Mouse (Mus musculus) embryonic fibroblast, embryonic 13.5 days (primary cell): ENCODE measurements at regions not wholly inside any gene's neighbourhood (a gene's known extent, or its start where the extent isn't known, plus 50 kb on each side); places are given as distances from the start of the nearest gene placed in this dataset.

ENCODE experiments used
- H3K27ac ChIP-seq: 2 replicates; pipeline ENCODE4 v1.5.1; 2012; ENCODE audit warnings: low read length, control low read depth, inconsistent platforms; ENCODE audit not compliant: insufficient read depth
- H3K4me1 ChIP-seq: 2 replicates; pipeline ENCODE4 v1.6.1; 2011; ENCODE audit warnings: low read length; ENCODE audit not compliant: control insufficient read depth, insufficient read depth
- H3K4me3 ChIP-seq: 2 replicates; pipeline ENCODE4 v1.5.1; 2011; ENCODE audit warnings: mild to moderate bottlenecking, control low read depth, low read length; ENCODE audit not compliant: insufficient read depth
- CTCF ChIP-seq: IDR thresholded peaks from 2 replicates; pipeline ENCODE4 v1.5.1; 2011; ENCODE audit warnings: mild to moderate bottlenecking, control low read depth, low read length, moderate library complexity, borderline replicate concordance; ENCODE audit not compliant: insufficient read depth
- POLR2A ChIP-seq: IDR thresholded peaks from 2 replicates; pipeline ENCODE4 v1.6.1; 2011; ENCODE audit warnings: low read depth, mild to moderate bottlenecking, control low read depth, low read length, moderate library complexity

- TF ChIP-seq CTCF = no peak
- TF ChIP-seq POLR2A = no peak
- H3K4me3 ChIP-seq = no peak overlapping the region
- H3K4me1 ChIP-seq = peaks cover 2% of the 10 kb centered on the region; the same call in 1 of the 2 replicates
Measured at GRCm38 (mm10) chr15:5584381-5584780, 340.4 kb upstream of the Ptger4 start.

GRCm38 (mm10) chr15:5604732-5605266, 360.8 kb upstream of the Ptger4 start:
- Histone ChIP-seq H3K4me3 (no peak overlapping the region), H3K4me1 (no peaks in the 10 kb centered on the region), H3K27ac (no peak overlapping the region)
- TF ChIP-seq CTCF = no peak
- no peak for TF ChIP-seq POLR2A

More at GRCm38 (mm10) chr15:5584381-5584780, 340.4 kb upstream of the Ptger4 start:
- peak overlapping the region; percentile 36; the same call in 1 of the 2 replicates for H3K27ac ChIP-seq

- Histone ChIP-seq H3K27ac (no peak overlapping the region), H3K4me1 (no peaks in the 10 kb centered on the region), H3K4me3 (no peak overlapping the region)
- TF ChIP-seq POLR2A (no peak), CTCF (no peak)
Measured at GRCm38 (mm10) chr15:5607533-5607932, 363.5 kb upstream of the Ptger4 start.

GRCm38 (mm10) chr15:5623021-5623420, 379.0 kb upstream of the Ptger4 start:
- TF ChIP-seq POLR2A (no peak), CTCF (no peak)
- no peak overlapping the region for H3K27ac ChIP-seq
- H3K4me3 ChIP-seq = no peak overlapping the region
- H3K4me1 ChIP-seq = no peaks in the 10 kb centered on the region

GRCm38 (mm10) chr15:5625367-5625766, 381.4 kb upstream of the Ptger4 start:
- H3K4me1 ChIP-seq = no peaks in the 10 kb centered on the region
- TF ChIP-seq POLR2A = no peak
- TF ChIP-seq CTCF = no peak
- H3K27ac ChIP-seq = no peak overlapping the region
- no peak overlapping the region for H3K4me3 ChIP-seq

GRCm38 (mm10) chr15:5646673-5647072, 402.7 kb upstream of the Ptger4 start:
- TF ChIP-seq CTCF = no peak
- no peak for TF ChIP-seq POLR2A
- Histone ChIP-seq H3K4me3 (no peak overlapping the region), H3K4me1 (no peaks in the 10 kb centered on the region), H3K27ac (no peak overlapping the region)

GRCm38 (mm10) chr15:5658796-5659195, 414.8 kb upstream of the Ptger4 start:
- no peak for TF ChIP-seq CTCF
- TF ChIP-seq POLR2A = no peak
- H3K4me1 ChIP-seq = no peaks in the 10 kb centered on the region

GRCm38 (mm10) chr15:5660819-5661218, 416.8 kb upstream of the Ptger4 start:
- TF ChIP-seq CTCF (no peak), POLR2A (no peak)
- Histone ChIP-seq H3K4me1 (no peaks in the 10 kb centered on the region), H3K4me3 (no peak overlapping the region), H3K27ac (no peak overlapping the region)

More at GRCm38 (mm10) chr15:5658796-5659195, 414.8 kb upstream of the Ptger4 start:
- Histone ChIP-seq H3K27ac (no peak overlapping the region), H3K4me3 (no peak overlapping the region)

- no peak for TF ChIP-seq POLR2A
- no peak for TF ChIP-seq CTCF
- Histone ChIP-seq H3K4me1 (no peaks in the 10 kb centered on the region), H3K27ac (no peak overlapping the region), H3K4me3 (no peak overlapping the region)
Measured at GRCm38 (mm10) chr15:5671781-5672180, 427.8 kb upstream of the Ptger4 start.

GRCm38 (mm10) chr15:5676704-5677103, 432.7 kb upstream of the Ptger4 start:
- no peak overlapping the region for H3K27ac ChIP-seq
- H3K4me1 ChIP-seq = no peaks in the 10 kb centered on the region
- TF ChIP-seq POLR2A = no peak
- no peak for TF ChIP-seq CTCF
- H3K4me3 ChIP-seq = no peak overlapping the region

GRCm38 (mm10) chr15:5693810-5694209, 449.8 kb upstream of the Ptger4 start:
- no peak for TF ChIP-seq CTCF
- TF ChIP-seq POLR2A = no peak
- H3K4me1 ChIP-seq = no peaks in the 10 kb centered on the region
- no peak overlapping the region for H3K27ac ChIP-seq
- no peak overlapping the region for H3K4me3 ChIP-seq
